Mouse (Mus musculus) ovary, adult 2 months (tissue): Measurements from ENCODE around the gene Trim72. TPM values are rescaled to one million over a fixed set of nuclear protein-coding genes. Genes with fewer than 3 reads are reported as not detected.

ENCODE experiments used
- polyA plus RNA-seq: library from polyadenylated mRNA; depleted of rRNA; stranded (reverse); fragments of >200 nt; gene quantifications from 2 replicates; pipeline ENCODE4 v1.2.3, GENCODE M21; 2012; rRNA removed

Gene Trim72
- polyA plus RNA-seq, result 0.97 and 1.1 TPM in 2 replicates

GRCm38 (mm10) chr7:128003688-128004087 is at the start of gene Trim72:
Gene Trim72 (plus strand): TSS chr7:128003949.

GRCm38 (mm10) chr7:127967004-127967921 is 36.5 kb upstream of the Trim72 start, which contains the start of gene Fus:
Gene Fus (plus strand): TSS chr7:127967457.

GRCm38 (mm10) chr7:127993341-127993977 is 10.3 kb upstream of the Trim72 start, which contains the start of gene Pycard:
Gene Pycard (minus strand): TSS chr7:127993867.

Other genes starting within 250 kb of the Trim72 start
- 51.2 and 60.6 TPM in 2 replicates for gene Orai3, start 234.1 kb upstream of the Trim72 start, polyA plus RNA-seq
- 9.9 and 12.3 TPM in 2 replicates for gene Setd1a, start 227.3 kb upstream of the Trim72 start, polyA plus RNA-seq
- 0.06 TPM in 1 of 2 replicates, not detected in the other for gene Gm49388, start 218.3 kb upstream of the Trim72 start, polyA plus RNA-seq
- gene Hsd3b7, start 203.3 kb upstream of the Trim72 start, polyA plus RNA-seq, result 78.5 and 87.3 TPM in 2 replicates
- gene Stx4a, start 179.7 kb upstream of the Trim72 start, polyA plus RNA-seq, result 66.0 and 82.3 TPM in 2 replicates
- 15.2 and 17.7 TPM in 2 replicates for gene Stx1b, start 179.4 kb upstream of the Trim72 start, polyA plus RNA-seq
- 23.0 and 25.1 TPM in 2 replicates for gene Zfp646, start 127.7 kb upstream of the Trim72 start, polyA plus RNA-seq
- gene Zfp668, start 127.1 kb upstream of the Trim72 start, polyA plus RNA-seq, result 11.1 and 14.6 TPM in 2 replicates
- gene Prss53, start 113.0 kb upstream of the Trim72 start, polyA plus RNA-seq, result 6.7 and 8.5 TPM in 2 replicates
- gene Gm21974, start 108.5 kb upstream of the Trim72 start, polyA plus RNA-seq, result not detected in 2 replicates
- 241 and 372 TPM in 2 replicates for gene Vkorc1, start 108.3 kb upstream of the Trim72 start, polyA plus RNA-seq
- 99.5 and 124 TPM in 2 replicates for gene Bckdk, start 99.9 kb upstream of the Trim72 start, polyA plus RNA-seq
- gene Kat8, start 91.4 kb upstream of the Trim72 start, polyA plus RNA-seq, result 18.4 and 22.3 TPM in 2 replicates
- 44.6 and 45.0 TPM in 2 replicates for gene Prss8, start 73.8 kb upstream of the Trim72 start, polyA plus RNA-seq
- gene Prss36, start 57.2 kb upstream of the Trim72 start, polyA plus RNA-seq, result 29.0 and 31.2 TPM in 2 replicates
- gene Fus, start 36.5 kb upstream of the Trim72 start, polyA plus RNA-seq, result 304 and 455 TPM in 2 replicates
- gene Pycard, start 10.1 kb upstream of the Trim72 start, polyA plus RNA-seq, result 60.1 and 71.2 TPM in 2 replicates
- 5.6 and 6.6 TPM in 2 replicates for gene Itgam, start 58.7 kb downstream of the Trim72 start, polyA plus RNA-seq
- gene Gm49368, start 58.7 kb downstream of the Trim72 start, polyA plus RNA-seq, result 0.03 TPM in 1 of 2 replicates, not detected in the other
- gene Itgax, start 125.6 kb downstream of the Trim72 start, polyA plus RNA-seq, result 2.1 and 2.3 TPM in 2 replicates
- 0.07 and 0.10 TPM in 2 replicates for gene Itgad, start 150.4 kb downstream of the Trim72 start, polyA plus RNA-seq
- 1.6 and 1.8 TPM in 2 replicates for gene Cox6a2, start 202.4 kb downstream of the Trim72 start, polyA plus RNA-seq
- gene Armc5, start 233.4 kb downstream of the Trim72 start, polyA plus RNA-seq, result 60.6 and 67.5 TPM in 2 replicates
- 1.8 and 2.7 TPM in 2 replicates for gene 9130023H24Rik, start 234.1 kb downstream of the Trim72 start, polyA plus RNA-seq
- 178 and 180 TPM in 2 replicates for gene Tgfb1i1, start 242.9 kb downstream of the Trim72 start, polyA plus RNA-seq